Mouse (Mus musculus) kidney, postnatal 25 days (tissue): ENCODE results near the gene Igsf11.
A peak's percentile ranks its signal among the peaks of the same experiment; 100 is the strongest.
"Not testable (repeated sequence)": the region's sequence is repeated elsewhere in the genome, so short reads cannot be mapped to it uniquely, and the experiment has no call there.

Experiments used
- DNase-seq, 2 experiments: peaks; one replicate each; pipeline ENCODE4 v3.0.0; 2021; ENCODE audit warnings: mixed read lengths in 2 of 2

The Igsf11 gene

DNA sequence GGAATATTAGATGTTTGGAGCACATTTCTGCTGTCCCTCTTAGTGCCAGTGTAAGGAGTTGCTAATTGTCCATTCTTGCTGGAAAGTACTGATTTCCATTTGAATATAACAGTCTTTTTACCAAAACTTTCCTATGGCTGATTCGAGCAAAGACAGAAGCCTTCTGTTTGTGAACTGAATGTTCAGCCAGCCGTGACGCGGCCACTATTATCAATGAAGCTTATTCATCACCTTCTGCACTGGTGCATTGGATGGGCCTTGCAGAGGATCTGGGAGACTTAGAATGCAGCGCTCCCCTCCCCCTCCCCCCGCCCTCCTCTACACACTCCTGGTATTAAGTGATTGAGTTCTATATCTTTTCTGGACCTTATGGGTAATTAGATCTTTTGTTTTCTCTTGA is 48.8 kb downstream of the Igsf11 start:
- peak in 1 of 2 experiments; percentile 34 for DNase-seq

DNA sequence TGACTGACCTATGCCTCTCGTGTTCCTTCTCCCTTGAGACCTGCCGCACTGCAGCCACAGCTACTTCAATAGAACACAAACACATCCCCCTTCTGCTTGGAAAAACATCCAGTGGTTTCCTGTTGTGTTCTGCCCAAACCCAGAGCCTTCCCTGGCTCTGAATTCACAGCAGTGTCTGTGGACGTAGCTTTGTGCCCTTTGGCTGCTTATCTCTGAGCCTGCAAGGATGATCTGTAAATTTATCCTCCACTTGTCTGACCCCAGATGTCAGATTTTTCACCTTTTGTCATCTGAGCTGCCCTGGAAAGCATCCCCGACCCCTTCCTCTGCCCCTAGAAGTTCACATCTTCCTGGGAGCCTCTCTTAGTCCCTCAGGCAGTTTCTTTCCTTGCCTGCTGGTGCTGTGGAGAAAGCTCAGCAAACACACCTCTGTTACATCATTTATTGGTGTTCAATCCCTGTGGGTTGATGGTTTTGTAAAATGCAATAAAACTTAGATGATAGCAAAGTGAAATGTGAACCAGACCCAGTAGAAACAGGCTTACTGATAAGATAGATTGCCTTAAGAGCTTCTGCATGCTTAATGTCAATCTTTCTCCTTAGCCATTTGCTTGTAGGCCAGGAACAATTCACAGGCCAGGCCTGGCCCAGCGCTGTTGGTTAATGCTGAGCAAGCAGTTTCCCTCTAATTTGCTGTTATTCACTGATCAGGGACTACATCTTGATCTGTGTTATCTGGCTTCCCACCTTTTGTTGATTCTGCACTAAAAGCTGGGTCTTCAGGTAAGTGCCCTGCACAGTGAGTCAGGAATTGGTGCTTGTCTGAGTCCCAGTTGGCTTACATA is 51.5 kb downstream of the Igsf11 start:
- no peak for DNase-seq

DNA sequence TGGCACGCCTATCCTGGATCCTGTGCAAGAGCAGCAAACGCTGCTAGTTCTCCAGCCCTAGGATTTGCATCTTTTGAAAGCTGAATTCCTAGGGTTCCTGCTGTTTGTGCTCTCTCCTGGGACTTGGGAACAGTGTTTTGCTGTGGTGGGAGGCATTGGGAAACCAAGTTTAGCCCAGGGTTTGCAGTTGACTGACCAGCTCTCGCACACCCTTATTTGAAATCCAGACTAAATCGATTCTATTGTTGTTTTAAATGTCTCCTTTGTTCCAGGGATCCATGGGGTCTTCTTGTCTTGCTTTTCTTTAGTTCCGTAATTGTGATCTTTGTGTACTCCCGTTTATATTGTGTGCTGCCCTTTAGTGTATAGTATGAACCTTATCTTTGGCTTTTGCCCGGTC is 52.6 kb downstream of the Igsf11 start:
- DNase-seq: no peak

DNA sequence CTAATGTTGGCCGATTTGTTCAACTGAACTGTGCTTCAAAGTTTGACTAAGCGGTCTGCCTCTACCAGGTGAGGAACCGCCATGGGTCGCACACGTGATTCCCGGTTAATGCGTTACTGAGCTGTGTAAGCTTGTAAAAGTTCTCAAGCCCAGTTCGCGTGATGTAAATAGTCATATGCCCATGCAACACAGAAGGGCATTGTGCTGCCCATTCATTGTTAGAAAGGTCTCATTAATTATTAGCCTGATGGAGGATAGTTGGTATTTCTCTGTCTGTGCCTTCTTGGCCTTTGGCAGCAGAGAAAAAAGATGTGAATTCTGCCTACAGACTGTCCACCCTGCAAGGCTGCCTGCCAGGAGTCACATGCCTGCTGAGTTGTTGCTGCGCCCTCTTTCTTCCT is 53.1 kb downstream of the Igsf11 start:
- peak; percentile 87 to 93 for DNase-seq

DNA sequence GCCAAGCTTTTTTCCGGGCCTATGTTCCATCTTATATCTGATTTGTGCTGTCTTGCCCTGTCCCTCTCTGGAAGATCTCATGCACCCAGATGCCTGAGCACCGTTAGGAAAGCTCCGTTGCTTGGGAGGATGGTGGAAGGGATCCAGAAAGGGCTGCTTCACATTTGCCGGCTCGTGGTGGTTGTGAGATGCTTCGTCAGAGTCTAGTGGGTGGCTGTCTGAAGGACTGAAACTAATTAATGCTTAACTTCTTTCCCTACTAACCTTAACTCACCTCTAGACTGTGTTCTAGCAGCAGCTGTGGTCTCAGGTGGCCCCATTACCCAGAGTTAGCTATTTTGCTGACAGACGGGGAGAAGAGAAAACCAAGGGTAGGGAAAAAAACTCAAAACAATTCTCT is 54.0 kb downstream of the Igsf11 start:
- DNase-seq: peak; percentile 68 to 85

DNA sequence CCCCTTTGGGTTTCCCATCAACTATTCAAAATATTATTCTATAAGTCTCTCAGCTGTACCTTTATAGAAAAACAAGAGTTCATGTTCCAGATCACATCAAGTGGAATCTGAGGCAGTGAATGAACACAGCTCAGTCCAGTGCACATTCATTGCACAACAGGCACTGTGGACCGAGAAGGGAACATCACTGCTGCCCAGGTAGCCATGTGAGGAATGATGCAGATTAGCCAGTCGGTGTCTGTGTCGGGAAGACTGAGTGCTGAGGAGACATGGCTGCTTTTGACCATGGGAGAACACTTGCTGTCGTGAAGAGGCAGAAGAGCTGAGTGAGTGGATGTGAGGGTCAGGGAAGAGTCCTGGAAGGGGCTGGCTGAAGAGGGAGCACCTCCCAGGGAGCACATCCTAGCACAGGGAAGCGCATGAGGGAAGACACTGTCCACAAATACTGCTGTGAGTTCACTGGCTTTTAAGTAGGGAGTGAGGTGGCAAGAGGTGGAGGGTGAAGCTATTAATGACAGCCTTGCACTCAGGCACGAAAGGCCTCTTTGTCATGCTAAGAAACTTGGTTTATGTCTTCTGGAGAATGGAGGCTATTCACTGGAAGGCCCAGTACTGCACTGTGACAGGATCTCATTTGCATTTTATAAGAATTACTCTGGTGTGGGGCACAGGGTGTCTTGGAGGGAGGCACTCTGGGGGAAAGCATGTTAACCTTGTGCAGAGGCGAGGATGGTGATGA is 54.8 kb downstream of the Igsf11 start:
- DNase-seq: peak in 1 of 2 experiments; percentile 57

DNA sequence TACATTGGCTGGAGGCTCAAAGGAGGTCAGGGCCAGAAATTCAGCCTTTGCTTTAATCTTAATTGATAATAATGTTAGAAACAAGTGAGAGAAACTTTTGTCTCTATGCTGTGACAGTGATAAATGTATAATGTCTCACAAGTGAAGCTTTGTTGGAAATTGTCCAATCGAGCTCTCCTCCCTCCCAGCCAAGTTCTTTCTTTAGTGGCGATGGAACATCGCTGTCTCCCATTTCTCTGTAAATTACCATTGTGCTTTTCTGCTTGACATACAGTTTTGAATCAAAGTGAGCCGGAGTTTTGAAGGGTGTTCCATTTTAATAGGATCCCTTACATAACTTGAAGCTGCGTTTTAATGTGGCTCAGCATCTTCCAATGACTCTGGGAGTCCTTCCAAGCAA is 56.0 kb downstream of the Igsf11 start:
- no peak for DNase-seq

DNA sequence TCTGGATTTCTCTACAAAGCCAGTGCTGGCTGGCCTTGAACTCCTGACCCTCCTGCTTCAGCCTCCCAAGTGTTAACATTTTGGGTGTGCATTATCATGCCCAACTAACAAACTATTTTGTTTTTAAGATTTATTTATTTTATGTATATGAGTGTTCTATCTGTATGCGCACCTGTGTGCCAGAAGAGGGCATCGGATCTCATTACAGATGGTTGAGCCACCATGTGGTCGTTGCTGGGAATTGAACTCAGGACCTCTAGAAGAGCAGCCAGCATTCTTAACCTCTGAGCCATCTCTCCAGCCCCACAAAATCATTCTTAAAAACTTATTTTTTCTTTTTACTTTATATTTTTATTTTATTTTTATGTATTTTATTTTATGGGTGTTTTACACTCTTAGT is 60.4 kb downstream of the Igsf11 start:
- DNase-seq: no peak

DNA sequence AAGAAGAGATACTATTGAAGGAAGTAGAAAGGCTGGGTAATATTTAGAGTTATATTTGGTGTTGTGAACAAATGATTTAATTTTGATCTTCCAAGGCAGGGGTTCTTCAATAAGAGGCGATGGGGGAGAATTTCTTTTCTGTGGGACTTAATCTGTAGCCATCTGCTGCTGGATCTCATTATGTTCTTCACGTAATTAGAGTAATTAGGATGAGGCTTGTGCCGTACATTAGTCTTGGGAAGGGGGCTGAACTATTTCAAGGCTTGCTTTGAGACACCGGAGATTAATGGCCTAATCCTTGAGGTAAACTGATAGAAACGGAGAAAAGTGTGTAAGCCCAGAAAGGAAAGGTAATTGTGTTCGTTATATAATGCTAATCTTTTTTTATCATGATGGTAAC is 61.4 kb downstream of the Igsf11 start:
- no peak for DNase-seq

DNA sequence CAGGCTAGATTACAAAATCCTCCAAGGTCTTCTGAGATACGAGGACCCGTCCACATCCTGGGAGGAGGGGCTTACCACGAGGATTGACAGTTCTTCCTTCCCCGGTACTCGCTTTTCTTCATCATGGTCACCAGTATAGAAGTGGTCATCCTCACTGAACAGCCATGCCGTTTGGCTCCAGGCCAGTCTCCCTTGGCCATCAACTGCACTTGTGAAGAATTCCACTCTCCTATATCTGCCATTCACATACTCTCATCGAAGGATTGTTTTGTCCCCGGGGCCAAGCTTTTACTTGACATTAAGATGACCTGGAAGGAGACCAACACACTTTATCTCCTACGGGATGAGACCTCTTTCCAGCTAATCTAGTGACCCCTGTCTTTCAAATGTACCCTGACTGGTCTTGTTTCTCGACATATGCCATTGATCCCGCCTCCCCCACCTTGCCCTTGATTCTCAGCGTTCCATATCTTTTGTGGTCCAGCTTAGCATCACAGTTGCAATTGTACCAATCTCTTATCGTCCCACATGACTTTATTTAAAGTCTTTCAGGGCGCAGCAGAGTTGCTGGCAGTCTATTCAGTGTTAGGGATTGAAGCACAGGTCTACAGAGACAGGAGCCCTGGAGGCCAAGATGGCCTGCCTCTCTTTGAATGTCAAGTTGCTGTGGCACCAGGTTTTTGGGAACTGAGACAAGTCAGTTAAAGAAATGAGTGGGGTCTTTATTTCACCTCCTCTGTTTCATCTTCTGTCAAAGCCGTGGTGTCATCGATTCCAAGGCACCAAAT is 62.2 kb downstream of the Igsf11 start:
- no peak for DNase-seq

DNA sequence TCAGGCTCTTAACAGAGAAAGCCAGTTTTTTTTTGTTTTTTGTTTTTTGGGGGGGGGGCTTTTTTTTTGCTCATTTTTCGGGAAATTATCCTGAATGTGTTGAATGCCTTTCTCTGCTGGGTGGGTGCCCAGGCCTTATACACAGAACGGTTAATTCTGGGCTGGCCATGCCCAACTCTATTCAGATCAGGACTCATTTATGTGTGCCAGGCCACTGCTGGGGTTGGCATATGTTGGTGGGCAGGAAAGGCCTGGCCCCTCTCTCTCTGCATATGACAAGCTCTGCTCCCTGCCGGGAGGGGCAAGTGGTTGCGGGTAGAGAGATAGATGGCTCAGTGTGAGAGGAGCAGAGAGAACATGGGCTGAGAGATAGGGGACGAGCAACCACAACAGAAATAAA is 62.8 kb downstream of the Igsf11 start:
- no peak for DNase-seq

DNA sequence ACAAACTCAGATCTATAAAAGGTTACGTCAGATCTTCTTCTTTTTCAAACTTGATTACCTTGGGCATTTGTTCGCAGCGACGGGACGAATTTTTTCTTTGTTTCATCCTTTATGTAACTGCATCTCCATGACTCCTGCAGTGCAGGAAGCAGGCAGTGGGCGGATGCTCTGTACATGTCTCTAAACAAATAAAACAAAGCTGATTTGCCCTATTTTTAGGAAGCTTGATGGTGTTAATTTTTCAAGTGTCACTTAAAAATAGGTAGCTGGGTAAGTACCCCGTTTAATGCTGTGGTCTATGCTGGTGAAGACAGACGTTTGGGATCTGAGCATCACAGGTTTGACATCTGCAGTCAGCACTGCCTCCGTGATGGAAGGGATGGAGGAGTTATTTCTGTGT is 66.3 kb downstream of the Igsf11 start:
- no peak for DNase-seq

DNA sequence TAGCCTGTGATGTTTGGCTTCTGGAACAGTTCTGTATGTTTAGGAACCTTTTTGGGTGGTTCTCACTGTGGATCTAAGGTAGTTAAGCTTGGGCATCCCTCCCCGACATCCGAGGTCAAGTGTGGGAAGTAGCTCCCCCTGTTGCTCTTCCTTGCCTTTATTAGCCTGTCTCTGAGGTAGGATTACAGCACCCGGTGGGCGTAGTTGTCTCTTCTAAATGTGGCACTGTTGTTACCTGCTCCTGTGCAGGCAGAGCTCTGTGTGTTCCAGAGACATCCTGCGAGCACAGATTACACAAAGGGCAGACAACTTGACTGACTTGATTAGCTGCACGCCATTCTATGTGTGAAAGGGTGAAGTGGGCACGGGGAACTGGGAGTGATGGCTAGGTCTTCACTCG is 68.1 kb downstream of the Igsf11 start:
- no peak for DNase-seq

DNA sequence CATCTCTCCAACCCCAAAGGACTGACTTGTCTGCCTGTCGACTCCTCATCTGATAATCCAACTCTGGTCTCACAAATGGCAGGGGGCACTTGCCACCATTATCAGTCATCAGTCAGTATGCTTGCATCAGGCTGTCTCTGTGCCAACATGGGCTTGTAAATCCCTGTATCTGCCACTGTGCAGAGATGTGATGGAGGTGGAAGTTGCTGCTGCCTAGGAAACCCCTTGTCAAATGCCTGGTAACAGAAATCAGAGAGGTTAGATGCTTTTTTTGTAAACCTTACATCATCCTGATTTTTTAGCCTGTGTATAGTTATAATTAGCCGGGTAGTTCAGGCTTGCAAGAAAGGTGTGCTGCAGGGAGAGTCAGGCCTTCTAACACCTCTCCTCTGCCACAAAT is 69.4 kb downstream of the Igsf11 start:
- no peak for DNase-seq

DNA sequence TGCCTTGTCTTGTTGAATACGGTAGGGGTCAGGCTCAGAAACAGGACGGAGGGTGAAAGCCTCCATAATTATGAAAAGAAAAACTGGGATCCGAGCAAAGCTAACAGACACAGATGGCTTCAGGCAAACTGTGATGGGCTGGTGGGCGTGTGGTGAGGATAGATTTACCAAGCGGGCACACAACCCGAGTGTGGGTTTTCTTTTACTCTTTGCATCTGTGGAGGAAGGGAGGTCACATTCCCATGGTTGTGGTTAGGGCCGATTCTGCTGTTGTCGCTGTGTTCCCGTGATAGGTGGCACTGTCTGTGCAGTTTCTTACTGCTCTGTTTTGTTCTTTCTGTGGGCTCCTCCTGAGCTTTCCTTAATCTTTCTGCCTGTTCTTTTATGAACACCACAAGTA is 70.2 kb downstream of the Igsf11 start:
- no peak for DNase-seq

DNA sequence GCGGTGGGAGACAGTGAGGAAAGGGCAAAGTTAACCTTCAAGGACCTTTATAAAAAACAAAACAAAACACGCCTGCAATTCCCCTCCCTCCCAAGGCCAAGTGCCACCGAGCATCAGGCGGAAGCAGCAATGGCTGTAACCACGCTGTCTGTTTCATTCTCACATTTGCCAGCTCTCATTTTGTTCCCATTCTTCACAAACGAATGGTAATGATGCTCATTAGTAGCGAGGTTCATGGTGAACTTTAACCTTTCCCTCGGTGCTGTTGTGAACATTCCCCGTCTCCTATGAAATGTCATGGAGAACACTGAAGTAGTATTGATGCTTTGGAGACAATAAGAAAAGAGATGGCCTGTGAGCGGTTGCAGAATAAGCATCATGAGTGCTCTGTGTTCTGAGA is 74.6 kb downstream of the Igsf11 start:
- no peak for DNase-seq

DNA sequence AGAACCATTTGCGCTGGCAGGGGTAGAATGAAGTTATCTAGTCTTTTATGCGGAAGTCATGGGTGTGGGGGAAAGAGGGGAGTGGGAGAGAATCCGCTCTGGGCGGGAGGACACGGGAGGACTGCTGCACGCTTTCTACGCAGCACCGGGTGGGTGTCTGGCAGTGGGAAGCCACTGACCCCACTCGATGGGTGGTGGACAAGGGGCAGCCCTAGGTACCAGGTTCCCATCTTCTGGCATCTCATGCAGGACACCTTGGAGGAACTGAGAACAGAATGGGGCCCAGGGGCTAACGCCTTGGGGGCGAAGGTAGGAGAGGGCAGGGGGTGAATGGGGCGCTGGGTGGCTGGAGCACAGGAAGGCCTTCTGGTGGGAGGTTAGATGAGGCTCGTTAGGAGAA is 83.7 kb downstream of the Igsf11 start:
- peak in 1 of 2 experiments; percentile 38 for DNase-seq

DNA sequence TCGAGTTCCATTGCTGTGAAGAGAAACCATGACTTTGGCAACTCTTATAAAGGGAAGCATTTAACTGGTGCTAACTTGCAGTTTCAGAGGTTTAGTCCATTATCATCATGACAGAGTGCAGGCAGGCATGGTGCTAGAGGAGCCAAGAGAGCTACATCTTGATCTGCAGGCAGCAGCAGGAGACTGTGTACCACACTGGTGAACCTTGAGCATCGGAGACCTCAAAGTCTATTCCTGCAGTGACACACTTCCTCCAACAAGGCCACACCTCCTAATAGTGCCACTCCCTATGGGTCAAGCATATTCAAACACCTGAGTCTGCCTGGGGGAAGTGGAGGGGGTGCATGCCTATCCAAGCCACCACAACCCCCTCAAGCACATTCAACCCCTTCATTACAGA is 86.1 kb downstream of the Igsf11 start:
- no peak for DNase-seq

DNA sequence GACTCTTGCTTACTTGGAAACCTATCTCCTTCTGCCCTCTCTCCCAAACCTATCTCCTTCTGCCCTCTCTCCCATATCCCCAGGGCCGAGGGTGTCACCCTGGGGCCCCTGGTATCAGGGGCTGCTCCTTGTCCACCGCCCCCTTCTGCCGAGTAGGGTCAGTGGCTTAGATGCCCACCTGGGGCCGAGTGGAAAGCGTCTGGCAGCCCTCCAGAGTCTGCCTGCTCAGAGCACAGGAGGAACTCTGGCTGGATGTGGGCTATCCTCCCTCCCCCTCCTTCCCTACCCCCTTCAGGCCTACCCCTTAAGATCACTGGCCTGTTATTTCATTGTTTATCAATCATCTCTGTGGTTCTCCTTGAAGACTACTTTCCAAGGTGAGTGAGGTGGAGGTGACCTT is 88.1 kb downstream of the Igsf11 start:
- DNase-seq: peak in 1 of 2 experiments; percentile 55

DNA sequence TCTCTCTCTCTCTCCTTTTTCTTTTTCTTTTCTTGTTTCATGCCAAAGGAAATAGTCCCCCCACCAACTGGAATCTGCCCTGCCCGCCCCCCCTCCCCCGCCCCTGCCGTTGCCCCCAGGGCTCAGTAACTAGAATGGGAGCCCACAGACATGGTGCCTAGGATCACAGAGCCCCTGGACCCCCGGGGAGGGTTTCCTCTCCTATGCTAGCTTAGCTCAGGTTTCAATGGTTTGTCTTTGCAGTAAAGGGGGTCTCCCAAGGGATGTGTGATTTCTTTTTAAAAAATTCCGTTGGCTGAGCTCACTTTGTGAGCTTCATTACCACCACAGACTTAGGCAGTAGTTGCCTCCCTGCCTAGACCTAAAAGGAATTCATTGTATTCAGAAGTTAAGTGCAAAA is 89.6 kb downstream of the Igsf11 start:
- no peak for DNase-seq

DNA sequence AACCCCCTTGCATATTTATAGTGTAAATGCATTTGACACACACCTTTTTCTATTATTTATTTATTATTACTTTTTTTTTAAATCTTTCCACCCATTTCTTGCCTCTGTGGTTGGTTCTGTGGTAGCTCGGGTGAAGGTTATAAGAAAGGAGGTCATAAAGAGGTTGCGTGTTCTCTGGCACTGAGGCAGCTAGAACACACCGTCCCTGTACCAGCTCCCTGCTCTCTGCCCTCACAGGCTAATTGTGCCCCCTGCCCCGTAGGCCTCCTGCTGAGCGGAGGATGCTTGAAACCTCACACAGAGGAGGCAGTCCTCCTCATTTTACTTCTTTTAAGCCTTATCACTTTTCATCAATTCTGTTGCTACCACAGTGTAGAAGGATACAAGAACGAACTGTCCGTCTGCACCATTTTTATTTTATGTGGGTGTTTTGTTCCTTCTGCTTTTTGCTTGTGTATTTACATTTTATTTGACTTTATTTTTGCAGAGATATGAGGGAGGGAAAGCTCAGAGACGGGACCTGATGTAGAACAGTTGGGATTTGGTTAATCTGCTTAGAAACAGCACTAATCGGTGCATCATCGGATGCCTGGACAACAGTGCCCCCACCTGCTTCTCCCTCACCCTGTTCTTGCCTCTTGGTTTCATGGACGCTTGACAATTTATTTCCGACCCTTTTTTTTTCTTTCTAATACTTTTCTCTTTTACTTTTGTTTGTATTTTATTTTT is 90.2 kb downstream of the Igsf11 start:
- peak; percentile 53 to 93 for DNase-seq

DNA sequence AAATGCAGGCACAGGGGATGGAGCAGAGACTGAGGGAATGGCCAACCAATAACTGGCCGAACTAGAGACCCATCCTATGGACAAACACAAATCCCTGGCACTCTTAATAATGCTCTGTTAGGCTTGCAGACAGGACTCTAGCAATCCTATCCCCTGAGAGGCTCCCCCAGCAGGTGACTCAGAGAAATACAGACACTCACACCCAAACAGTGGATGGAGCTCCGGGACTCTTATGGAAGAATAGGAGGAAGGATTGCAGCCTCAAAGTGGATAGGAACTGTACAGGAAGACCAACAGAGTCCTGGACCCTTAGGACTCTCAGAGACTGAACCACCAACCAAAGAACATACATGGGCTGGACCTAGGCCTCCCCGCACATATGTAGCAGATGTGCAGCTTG is 91.4 kb downstream of the Igsf11 start:
- not testable (repeated sequence) for DNase-seq

DNA sequence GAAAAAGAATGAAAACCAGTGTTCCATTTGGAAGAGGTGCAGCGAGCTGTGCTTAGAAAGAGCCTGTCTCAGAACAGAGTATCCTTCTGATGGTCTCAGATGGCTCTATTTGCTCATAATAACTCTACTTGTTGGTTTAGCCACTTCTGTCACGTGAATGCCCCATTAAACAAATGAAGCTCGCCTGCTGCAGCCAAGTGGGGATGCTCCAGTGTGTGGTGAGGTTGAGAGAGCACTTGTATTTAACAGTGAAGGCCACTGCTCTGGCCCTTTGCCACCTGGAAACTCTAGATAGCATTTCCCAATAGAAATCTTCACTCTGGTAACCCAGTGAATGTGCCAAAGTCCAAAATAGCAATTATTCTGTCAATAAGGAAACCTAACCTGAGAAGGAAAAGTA is 92.9 kb downstream of the Igsf11 start:
- peak; percentile 75 to 87 for DNase-seq
